Mouse (Mus musculus): ENCODE measurements around the gene Marcksl1. TPM values are rescaled to one million over a fixed set of nuclear protein-coding genes. Genes with fewer than 3 reads are reported as not detected.

Gene Marcksl1
- polyA plus RNA-seq, 1 experiment from 2014 or later: 1,849 TPM

Small RNAs within 50 kb of the gene (microRNA-seq; reads per million reads assigned to microRNA genes)
- gene Mir8119: not detected

Other genes starting within 250 kb of the Marcksl1 start
- gene Sync, start 226.0 kb upstream of the Marcksl1 start, polyA plus RNA-seq (2015; fragmentation: Nextera tagmentation; extraction: Ambion mirVana): 1.5 and 1.6 TPM in 2 replicates
- 245 and 264 TPM in 2 replicates for gene Rbbp4, start 178.2 kb upstream of the Marcksl1 start, polyA plus RNA-seq (2015; fragmentation: Nextera tagmentation; extraction: Ambion mirVana)
- 18.1 and 24.6 TPM in 2 replicates for gene Zbtb8os, start 177.9 kb upstream of the Marcksl1 start, polyA plus RNA-seq (2015; fragmentation: Nextera tagmentation; extraction: Ambion mirVana)
- gene Zbtb8a, start 135.5 kb upstream of the Marcksl1 start, polyA plus RNA-seq (2015; fragmentation: Nextera tagmentation; extraction: Ambion mirVana): 19.5 and 21.2 TPM in 2 replicates
- 15.7 and 17.1 TPM in 2 replicates for gene Zbtb8b, start 72.7 kb upstream of the Marcksl1 start, polyA plus RNA-seq (2015; fragmentation: Nextera tagmentation; extraction: Ambion mirVana)
- gene Bsdc1, start 52.0 kb upstream of the Marcksl1 start, polyA plus RNA-seq (2015; fragmentation: Nextera tagmentation; extraction: Ambion mirVana): 35.3 and 37.4 TPM in 2 replicates
- gene Tssk3, start 22.6 kb upstream of the Marcksl1 start, polyA plus RNA-seq (2015; fragmentation: Nextera tagmentation; extraction: Ambion mirVana): 0.53 and 0.73 TPM in 2 replicates
- gene Fam229a, start 22.4 kb upstream of the Marcksl1 start, polyA plus RNA-seq (2015; fragmentation: Nextera tagmentation; extraction: Ambion mirVana): 0.39 and 0.87 TPM in 2 replicates
- 84.7 and 92.2 TPM in 2 replicates for gene Hdac1, start 29.1 kb downstream of the Marcksl1 start, polyA plus RNA-seq (2015; fragmentation: Nextera tagmentation; extraction: Ambion mirVana)
- gene Lck, start 60.1 kb downstream of the Marcksl1 start, polyA plus RNA-seq (2015; fragmentation: Nextera tagmentation; extraction: Ambion mirVana): 11.7 and 13.6 TPM in 2 replicates
- gene Fam167b, start 65.0 kb downstream of the Marcksl1 start, polyA plus RNA-seq (2015; fragmentation: Nextera tagmentation; extraction: Ambion mirVana): 0.24 and 0.34 TPM in 2 replicates
- 203 and 206 TPM in 2 replicates for gene Eif3i, start 87.1 kb downstream of the Marcksl1 start, polyA plus RNA-seq (2015; fragmentation: Nextera tagmentation; extraction: Ambion mirVana)
- 183 and 184 TPM in 2 replicates for gene Tmem234, start 87.1 kb downstream of the Marcksl1 start, polyA plus RNA-seq (2015; fragmentation: Nextera tagmentation; extraction: Ambion mirVana)
- gene Dcdc2b, start 100.7 kb downstream of the Marcksl1 start, polyA plus RNA-seq (2015; fragmentation: Nextera tagmentation; extraction: Ambion mirVana): 3.4 and 3.6 TPM in 2 replicates
- gene Iqcc, start 105.5 kb downstream of the Marcksl1 start, polyA plus RNA-seq (2015; fragmentation: Nextera tagmentation; extraction: Ambion mirVana): 26.7 and 32.9 TPM in 2 replicates
- 153 and 159 TPM in 2 replicates for gene Ccdc28b, start 110.4 kb downstream of the Marcksl1 start, polyA plus RNA-seq (2015; fragmentation: Nextera tagmentation; extraction: Ambion mirVana)
- gene Txlna, start 127.5 kb downstream of the Marcksl1 start, polyA plus RNA-seq (2015; fragmentation: Nextera tagmentation; extraction: Ambion mirVana): 45.6 and 45.9 TPM in 2 replicates
- gene Kpna6, start 159.2 kb downstream of the Marcksl1 start, polyA plus RNA-seq (2015; fragmentation: Nextera tagmentation; extraction: Ambion mirVana): 17.4 and 19.1 TPM in 2 replicates
- gene Tmem39b, start 183.3 kb downstream of the Marcksl1 start, polyA plus RNA-seq (2015; fragmentation: Nextera tagmentation; extraction: Ambion mirVana): 14.8 TPM in 2 replicates
- 121 and 122 TPM in 2 replicates for gene Khdrbs1, start 228.7 kb downstream of the Marcksl1 start, polyA plus RNA-seq (2015; fragmentation: Nextera tagmentation; extraction: Ambion mirVana)

Data from hindbrain, embryonic 15.5 days (tissue).